Mouse (Mus musculus) G1E (cell line): ENCODE measurements at regions not wholly inside any gene's neighbourhood (a gene's known extent, or its start where the extent isn't known, plus 50 kb on each side); places are given as distances from the start of the nearest gene placed in this dataset.

Source experiments
- CTCF ChIP-seq: IDR thresholded peaks from 2 replicates; pipeline ENCODE4 v1.5.1; 2012; ENCODE audit warnings: low read depth, low read length, inconsistent platforms, mixed read lengths
- GATA1 ChIP-seq: IDR thresholded peaks from 2 replicates; pipeline ENCODE4 v1.6.1; 2012; ENCODE audit warnings: borderline replicate concordance, low read length, inconsistent platforms, mixed read lengths
- POLR2AphosphoS5 ChIP-seq: IDR thresholded peaks from 2 replicates; pipeline ENCODE4 v1.6.1; 2012; ENCODE audit warnings: low read depth, low read length, inconsistent platforms; ENCODE audit not compliant: insufficient replicate concordance
- TAL1 ChIP-seq: conservative IDR thresholded peaks from 2 replicates; pipeline ENCODE4 v1.6.1; 2012; ENCODE audit warnings: low read depth, low read length, inconsistent platforms, mixed read lengths

DNA sequence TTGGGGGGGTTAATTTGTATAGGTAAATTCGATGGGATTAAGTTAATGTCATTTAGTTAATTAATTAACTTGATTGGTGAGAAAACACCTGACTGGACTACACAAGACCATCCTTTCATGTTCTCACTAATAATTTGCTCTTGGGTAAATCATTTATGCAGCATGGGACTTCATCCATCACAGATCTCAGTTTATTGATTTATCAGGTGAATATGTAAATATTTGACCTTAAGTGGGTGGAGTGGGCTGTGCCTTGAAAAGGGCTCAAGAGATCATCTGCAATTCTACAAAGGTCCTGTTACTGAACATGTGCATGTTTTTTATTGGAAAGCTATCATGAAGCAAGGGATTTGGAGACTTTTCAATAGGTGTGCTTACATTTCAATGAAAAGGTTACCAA, 87.0 kb upstream of the Ogfrl1 start:
- TF ChIP-seq CTCF, result no peak
- no peak for TF ChIP-seq TAL1
- TF ChIP-seq POLR2AphosphoS5, result no peak
- TF ChIP-seq GATA1, result no peak
